ENCODE assay signal across 14 mouse cellular contexts in genomic region chr19:35150780-35151725, GRCm38 (mm10).
DNase-seq lines count a peak whose midpoint lies in the region; ATAC-seq lines count a peak whose summit lies in the region.
"Had no signal": no experiment of that assay in that cellular context is flagged by ENCODE, and none has a peak within 500 bp of the region (broad histone marks: within the 10 kb centered on the region; RNA-seq: fewer than 3 reads in every experiment).

No protein-coding gene starts in this region.

- no peaks in the 10 kb centered on the region for H3K9me3 ChIP-seq in neural tube, embryonic 15.5 days (replicated peaks)
- H3K9me3 ChIP-seq in kidney, embryonic 15.5 days (replicated peaks), result no peaks in the 10 kb centered on the region
- H3K9me3 ChIP-seq in liver, embryonic 15.5 days (replicated peaks), result no peaks in the 10 kb centered on the region
- H3K9me3 ChIP-seq: forebrain, embryonic 10.5 days; limb, embryonic 13.5 days had no signal

- H3K36me3 ChIP-seq in neural tube, embryonic 15.5 days, result no peaks in the 10 kb centered on the region
- H3K36me3 ChIP-seq in kidney, embryonic 15.5 days, result no peaks in the 10 kb centered on the region
- no peaks in the 10 kb centered on the region for H3K36me3 ChIP-seq in liver, embryonic 15.5 days (replicated peaks)
- H3K36me3 ChIP-seq: forebrain, embryonic 10.5 days; limb, embryonic 13.5 days had no signal

- no peak for DNase-seq in neural tube, embryonic 10.5 days (ENCODE audit: extremely low spot score, low spot score)
- no peak for DNase-seq in thymus, adult 18-20 months
- no peak for DNase-seq in left cerebral cortex, adult 18-20 months (ENCODE audit: low spot score in 2 of 2)
- no peak for DNase-seq in right cerebral cortex, adult 18-20 months
- no peak for DNase-seq in embryo, embryonic 10.5 days (ENCODE audit: low spot score)
- DNase-seq: cerebellum, adult 11-12 months; gastrocnemius, adult 2 months had no signal

- ATAC-seq in neural tube, embryonic 15.5 days (ENCODE audit: low FRiP score), result 0 out of 2 replicates have a peak, but pooled peaks have one; percentile 11
- ATAC-seq in kidney, embryonic 15.5 days (replicated peaks; ENCODE audit: low FRiP score), result peak; percentile 91
- ATAC-seq in liver, embryonic 15.5 days (ENCODE audit: insufficient read depth), result no peak
- ATAC-seq: activated CD4-positive, CD25-positive, alpha-beta regulatory T cell, adult 4 months; hindbrain, postnatal 0 days had no signal

- no peak overlapping the region for H3K27ac ChIP-seq in neural tube, embryonic 15.5 days (replicated peaks)
- H3K27ac ChIP-seq in kidney, embryonic 15.5 days, result peak overlapping the region; percentile 81
- H3K27ac ChIP-seq in liver, embryonic 15.5 days (replicated peaks), result no peak overlapping the region
- H3K27ac ChIP-seq: forebrain, embryonic 10.5 days; gastrocnemius, adult 2 months; hindbrain, postnatal 0 days; limb, embryonic 13.5 days had no signal

- no peaks in the 10 kb centered on the region for H3K4me1 ChIP-seq in neural tube, embryonic 15.5 days
- peaks cover 4% of the 10 kb centered on the region; the same call in 1 of the 2 replicates for H3K4me1 ChIP-seq in kidney, embryonic 15.5 days
- peaks cover 23% of the 10 kb centered on the region for H3K4me1 ChIP-seq in liver, embryonic 15.5 days (replicated peaks)
- H3K4me1 ChIP-seq: forebrain, embryonic 10.5 days; limb, embryonic 13.5 days had no signal

- no peak overlapping the region for H3K9ac ChIP-seq in neural tube, embryonic 15.5 days (replicated peaks)
- no peak overlapping the region for H3K9ac ChIP-seq in kidney, embryonic 15.5 days
- H3K9ac ChIP-seq in liver, embryonic 15.5 days, result no peak overlapping the region
- H3K9ac ChIP-seq: limb, embryonic 13.5 days had no signal

- H3K4me2 ChIP-seq in neural tube, embryonic 15.5 days, result no peak overlapping the region
- H3K4me2 ChIP-seq in kidney, embryonic 15.5 days, result no peak overlapping the region
- 0 out of 2 replicates have a peak overlapping the region, but pooled peaks have one; percentile 13 for H3K4me2 ChIP-seq in liver, embryonic 15.5 days
- H3K4me2 ChIP-seq: limb, embryonic 13.5 days had no signal

- H3K27me3 ChIP-seq in neural tube, embryonic 15.5 days (replicated peaks), result no peaks in the 10 kb centered on the region
- H3K27me3 ChIP-seq in kidney, embryonic 15.5 days, result no peaks in the 10 kb centered on the region
- no peaks in the 10 kb centered on the region for H3K27me3 ChIP-seq in liver, embryonic 15.5 days
- H3K27me3 ChIP-seq: limb, embryonic 13.5 days had no signal

- H3K4me3 ChIP-seq in neural tube, embryonic 15.5 days (replicated peaks), result no peak overlapping the region
- no peak overlapping the region for H3K4me3 ChIP-seq in kidney, embryonic 15.5 days (replicated peaks)
- H3K4me3 ChIP-seq in liver, embryonic 15.5 days (replicated peaks), result no peak overlapping the region
- H3K4me3 ChIP-seq: forebrain, embryonic 10.5 days; gastrocnemius, adult 2 months; limb, embryonic 13.5 days had no signal

- WGBS in neural tube, embryonic 15.5 days, result 78% methylated on average over 6 of the region's 6 CpGs
- WGBS in kidney, embryonic 15.5 days, result 53% methylated on average over 6 of the region's 6 CpGs
- 30% methylated on average over 6 of the region's 6 CpGs for WGBS in liver, embryonic 15.5 days (ENCODE audit: insufficient replicate concordance)
